Mouse (Mus musculus) megakaryocyte, embryonic 14.5 days (primary cell): ENCODE results near the gene 1700069L16Rik.

ENCODE experiments used
- FLI1 ChIP-seq: IDR thresholded peaks from 2 replicates; pipeline ENCODE4 v1.6.1; 2012; ENCODE audit warnings: low read length, inconsistent platforms, mixed read lengths
- GATA1 ChIP-seq: IDR thresholded peaks from 3 replicates; pipeline ENCODE4 v1.6.1; 2012; ENCODE audit warnings: mixed read lengths, low read length, inconsistent platforms, borderline replicate concordance

GRCm38 (mm10) chr5:113700388-113701023 is 24.1 kb downstream of the 1700069L16Rik start:
- TF ChIP-seq GATA1 (no peak), FLI1 (no peak)
